Mouse (Mus musculus) thymus, adult 2 months (tissue): ENCODE measurements around the gene Eri3. TPM values are rescaled to one million over a fixed set of nuclear protein-coding genes. Genes with fewer than 3 reads are reported as not detected.

Experiments
- DNase-seq: peaks from one replicate; pipeline ENCODE4 v3.0.0; 2021
- H3K27ac ChIP-seq: fragments of 200-500 bp; 2 replicates; pipeline ENCODE4 v1.5.1; 2012; ENCODE audit warnings: low read length, control low read depth; ENCODE audit not compliant: control insufficient read depth, insufficient read depth
- H3K27me3 ChIP-seq: fragments of 200-500 bp; 2 replicates; pipeline ENCODE4 v1.6.1; 2012; ENCODE audit warnings: mild to moderate bottlenecking, low read length, moderate library complexity, mixed read lengths; ENCODE audit not compliant: control insufficient read depth, insufficient read depth
- H3K36me3 ChIP-seq: fragments of 200-500 bp; 2 replicates; pipeline ENCODE4 v1.6.1; 2012; ENCODE audit warnings: mild to moderate bottlenecking, low read length, moderate library complexity; ENCODE audit not compliant: control insufficient read depth, insufficient read depth
- H3K4me1 ChIP-seq: fragments of 200-500 bp; replicated peaks from 2 replicates; pipeline ENCODE4 v1.6.1; 2012; ENCODE audit warnings: low read length; ENCODE audit not compliant: control insufficient read depth, insufficient read depth
- H3K4me3 ChIP-seq: fragments of 200-500 bp; 2 replicates; pipeline ENCODE4 v1.5.1; 2012; ENCODE audit warnings: mild to moderate bottlenecking, low read length, control low read depth, moderate library complexity; ENCODE audit not compliant: control insufficient read depth, insufficient read depth
- CTCF ChIP-seq: fragments of 200-500 bp; IDR thresholded peaks from 2 replicates; pipeline ENCODE4 v1.5.1; 2012; ENCODE audit warnings: mild to moderate bottlenecking, control low read depth, low read length, moderate library complexity, borderline replicate concordance; ENCODE audit not compliant: control insufficient read depth, poor library complexity, insufficient read depth; ENCODE audit errors: extremely low read depth
- POLR2A ChIP-seq: fragments of 200-500 bp; IDR thresholded peaks from 2 replicates; pipeline ENCODE4 v1.6.1; 2012; ENCODE audit warnings: mild to moderate bottlenecking, low read length, control low read depth, moderate library complexity; ENCODE audit not compliant: control insufficient read depth, poor library complexity, insufficient read depth; ENCODE audit errors: extremely low read depth
- WGBS: fragments of 180-500 bp; shearing (Covaris S2); methylation state at CpG from one replicate; pipeline ENCODE4 v1.1.7; 2018; 5-methylcytosine and 5-hydroxymethylcytosine counted together
- polyA plus RNA-seq: library from polyadenylated mRNA; depleted of rRNA; stranded (reverse); fragments of >200 nt; gene quantifications from 2 replicates; pipeline ENCODE4 v1.2.3, GENCODE M21; 2012

Eri3 gene
- polyA plus RNA-seq, 1 experiment, result 89.9 TPM

DNA sequence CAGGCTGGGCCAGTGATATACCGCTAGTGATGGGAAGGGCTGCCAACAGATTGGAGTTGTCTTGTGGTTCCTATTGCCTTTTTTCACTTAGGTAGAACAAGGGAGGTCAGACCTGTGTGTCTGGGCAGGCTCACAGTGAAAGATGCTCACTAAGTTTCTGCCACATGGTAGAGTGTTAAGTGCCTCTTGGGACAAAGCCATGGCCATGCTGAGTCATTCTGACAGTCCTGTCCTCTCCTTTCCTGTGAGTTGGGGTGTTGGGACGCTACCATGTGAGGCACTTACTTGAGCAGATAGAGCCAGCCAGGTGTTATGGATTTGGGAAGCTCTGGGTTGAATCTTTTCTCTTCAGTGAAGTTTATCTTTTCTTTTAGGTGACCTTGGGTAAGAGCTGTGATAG is 40.6 kb downstream of the Eri3 start:
- WGBS, result 89% methylated on average over 2 of the region's 2 CpGs
- H3K27ac ChIP-seq, result no peak overlapping the region

DNA sequence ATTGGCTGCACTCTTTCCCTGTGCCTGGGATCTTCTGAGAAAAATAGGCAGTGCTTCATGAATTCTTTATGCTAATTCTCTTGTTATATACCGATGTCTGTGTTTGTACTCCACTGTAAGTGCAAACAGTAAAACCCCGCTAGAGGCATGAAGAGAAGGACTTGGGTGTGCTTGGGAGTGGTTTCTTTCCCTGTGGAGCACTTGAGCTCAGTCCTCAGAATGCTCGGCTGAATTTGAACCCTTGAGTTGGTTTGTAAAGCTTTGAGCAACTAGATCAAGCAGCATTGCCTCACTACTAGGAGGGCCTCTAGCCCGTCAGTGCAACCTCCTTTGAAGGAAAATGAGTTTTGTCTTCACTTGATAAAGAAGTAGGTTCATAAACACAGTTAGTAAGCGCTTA is 42.0 kb downstream of the Eri3 start:
- Histone ChIP-seq H3K36me3 (no peaks in the 10 kb centered on the region), H3K27ac (no peak overlapping the region), H3K4me1 (no peaks in the 10 kb centered on the region; the same call in 1 of the 2 replicates), H3K4me3 (no peak overlapping the region), H3K27me3 (no peaks in the 10 kb centered on the region)
- DNase-seq, result no peak
- 96% methylated on average over 5 of the region's 5 CpGs for WGBS
- TF ChIP-seq POLR2A (no peak), CTCF (no peak)

More for the DNA sequence above, 40.6 kb downstream of the Eri3 start:
- Histone ChIP-seq H3K36me3 (no peaks in the 10 kb centered on the region), H3K4me3 (no peak overlapping the region), H3K4me1 (no peaks in the 10 kb centered on the region; the same call in 1 of the 2 replicates), H3K27me3 (no peaks in the 10 kb centered on the region)
- DNase-seq, result no peak
- TF ChIP-seq POLR2A, result no peak
- no peak for TF ChIP-seq CTCF

DNA sequence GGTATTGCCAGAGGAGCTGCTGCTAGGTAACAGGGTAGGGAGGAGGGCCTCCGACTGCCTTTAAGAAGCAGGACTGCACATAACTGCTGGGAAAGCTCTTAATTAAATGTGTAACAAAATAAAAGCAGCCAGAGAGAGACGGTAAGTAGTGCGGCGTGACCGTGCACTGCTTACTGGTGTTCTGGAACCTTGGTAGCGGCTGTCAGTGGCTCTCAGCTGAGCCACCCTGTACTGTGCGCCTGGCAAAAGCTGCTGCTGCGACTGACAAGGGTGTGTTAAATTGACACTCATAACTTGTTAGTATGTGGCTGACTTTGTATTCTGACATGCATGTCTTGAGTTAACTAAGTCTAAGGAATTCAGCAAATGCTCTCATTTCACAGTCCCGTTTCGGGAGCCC is 45.1 kb downstream of the Eri3 start:
- Histone ChIP-seq H3K4me1 (no peaks in the 10 kb centered on the region), H3K27ac (no peak overlapping the region), H3K27me3 (no peaks in the 10 kb centered on the region), H3K4me3 (no peak overlapping the region), H3K36me3 (no peaks in the 10 kb centered on the region)
- WGBS, result 97% methylated on average over 10 of the region's 10 CpGs
- no peak for DNase-seq
- TF ChIP-seq CTCF (no peak), POLR2A (no peak)

DNA sequence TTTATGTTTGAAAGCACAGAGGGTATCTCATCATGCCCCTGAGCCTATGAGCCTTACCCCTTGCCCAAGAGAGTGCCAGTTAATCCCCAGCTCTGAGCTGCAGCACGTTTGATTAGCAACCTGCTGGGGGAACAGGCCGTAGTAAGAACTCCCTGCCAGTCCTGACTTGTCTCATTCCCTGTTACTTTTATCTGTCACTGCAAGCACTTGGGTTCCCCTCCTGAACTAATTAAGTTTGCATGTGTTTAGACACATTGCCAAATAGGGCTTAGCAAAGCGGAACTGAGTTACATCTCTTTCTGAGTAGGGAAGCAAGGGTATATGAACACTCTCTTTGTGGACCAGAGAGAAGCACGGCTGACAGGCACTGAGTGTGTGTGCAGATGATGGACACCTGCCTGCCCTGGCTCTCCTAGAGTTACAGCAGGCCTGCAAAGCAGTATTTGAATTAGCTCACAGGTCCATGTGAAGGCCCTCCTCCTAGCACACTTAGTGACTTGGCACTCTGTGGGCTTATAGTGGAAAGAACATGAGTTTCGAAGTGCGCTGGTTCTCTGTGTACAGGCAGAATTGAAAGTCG is 49.9 kb downstream of the Eri3 start:
- H3K27ac ChIP-seq, result no peak overlapping the region
- no peak for DNase-seq
- TF ChIP-seq CTCF, result no peak
- no peak for TF ChIP-seq POLR2A
- WGBS, result 96% methylated on average over 7 of the region's 7 CpGs
- no peak overlapping the region for H3K4me3 ChIP-seq
- no peaks in the 10 kb centered on the region for H3K4me1 ChIP-seq
- H3K27me3 ChIP-seq, result no peaks in the 10 kb centered on the region
- no peaks in the 10 kb centered on the region for H3K36me3 ChIP-seq

DNA sequence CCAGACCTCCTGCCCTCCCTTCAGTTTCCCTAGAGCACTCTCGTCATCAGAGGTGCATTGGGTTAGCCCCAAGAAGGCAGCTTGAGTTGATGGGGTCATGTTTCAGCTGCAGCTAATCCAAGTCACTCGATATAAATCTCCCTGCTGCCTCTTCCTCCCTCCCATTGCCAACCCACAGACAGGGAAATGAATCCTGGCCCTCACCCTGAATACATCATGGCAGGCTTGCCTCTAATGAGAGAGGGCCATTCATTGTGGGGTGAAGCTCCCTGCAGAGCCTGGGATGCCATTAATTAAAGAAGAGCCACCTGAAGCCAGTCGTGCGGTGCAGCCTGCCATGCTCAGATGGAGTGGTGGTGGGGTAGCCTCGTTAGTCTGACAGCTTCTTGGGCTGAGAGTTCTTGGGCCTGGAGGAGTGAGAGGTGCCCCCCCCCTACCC is 51.2 kb downstream of the Eri3 start:
- Histone ChIP-seq H3K27me3 (no peaks in the 10 kb centered on the region), H3K27ac (no peak overlapping the region), H3K4me3 (no peak overlapping the region), H3K4me1 (no peaks in the 10 kb centered on the region), H3K36me3 (no peaks in the 10 kb centered on the region)
- no peak for DNase-seq
- 96% methylated on average over 5 of the region's 5 CpGs for WGBS
- no peak for TF ChIP-seq CTCF
- TF ChIP-seq POLR2A, result no peak

DNA sequence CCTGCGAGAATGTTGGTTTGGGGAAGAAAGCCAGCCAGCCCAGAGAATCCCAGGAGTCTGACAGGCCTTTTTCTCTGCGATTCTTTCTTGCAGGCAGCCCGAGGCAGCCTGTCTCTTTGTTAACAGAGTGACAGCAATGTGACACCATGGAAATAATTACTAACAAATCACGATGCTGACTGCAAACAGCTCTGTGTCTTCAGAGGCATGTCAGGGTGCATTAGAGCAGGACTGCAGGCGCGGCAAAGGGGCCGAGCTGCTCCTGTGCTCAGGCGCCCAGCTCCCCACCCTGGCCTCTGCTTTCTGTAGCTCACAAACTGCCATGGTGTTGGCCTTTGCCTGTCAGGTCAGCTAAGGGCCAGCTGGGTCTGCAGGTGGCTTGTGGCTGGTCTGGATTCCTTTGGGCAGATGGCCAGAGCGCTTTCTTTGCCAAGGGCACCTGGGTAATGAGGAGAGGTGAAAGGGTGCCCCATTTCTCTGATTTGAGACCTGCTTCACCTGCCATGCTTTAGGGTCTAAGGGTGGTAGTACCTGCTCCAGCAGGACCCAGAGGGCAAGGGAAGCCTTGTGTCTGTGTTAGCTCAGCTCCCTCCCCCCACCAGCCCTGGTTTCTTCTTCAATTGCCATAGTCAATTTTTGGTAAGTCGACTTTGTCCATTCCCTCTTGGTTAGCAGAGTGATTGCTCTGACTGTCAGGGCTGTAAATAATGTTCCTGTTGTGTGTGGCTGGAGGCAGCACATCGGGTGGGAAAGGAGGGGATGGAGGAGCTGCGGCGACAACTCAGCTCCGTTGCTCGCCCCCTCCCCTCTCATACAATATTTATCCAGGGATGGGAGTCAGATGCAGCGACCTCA is 55.2 kb downstream of the Eri3 start:
- no peak for DNase-seq
- no peak overlapping the region for H3K27ac ChIP-seq
- H3K4me1 ChIP-seq, result no peaks in the 10 kb centered on the region
- WGBS, result 95% methylated on average over 16 of the region's 16 CpGs
- H3K36me3 ChIP-seq, result no peaks in the 10 kb centered on the region
- H3K27me3 ChIP-seq, result no peaks in the 10 kb centered on the region
- TF ChIP-seq CTCF (no peak), POLR2A (no peak)
- no peak overlapping the region for H3K4me3 ChIP-seq
